Mouse (Mus musculus): ENCODE results near the gene BC061237.
"Not testable (repeated sequence)": the region's sequence is repeated elsewhere in the genome, so short reads cannot be mapped to it uniquely, and the experiment has no call there.

Gene BC061237

DNA sequence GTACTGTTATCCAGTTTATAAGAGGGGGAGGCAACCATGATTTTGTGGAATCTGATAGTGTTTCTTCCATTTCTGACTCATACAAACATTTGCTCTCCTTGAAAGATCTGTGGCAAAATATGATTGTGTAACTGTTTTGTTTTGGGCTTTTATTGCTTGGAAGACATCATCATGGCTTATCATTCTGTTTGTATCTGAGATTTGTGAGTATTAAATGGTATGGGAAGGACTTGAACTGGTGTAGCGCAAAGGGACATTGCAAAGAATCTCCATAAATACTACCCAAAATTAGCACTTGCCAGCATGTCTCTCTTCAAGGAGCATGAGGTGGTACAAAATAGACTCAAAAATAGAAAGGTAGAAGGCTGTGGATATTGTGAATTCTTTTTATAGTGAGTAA lies at the start of gene BC061237:
TSS of gene BC061237 (plus strand) at position 301 of the 400 bp plus-strand sequence.
- DNase-seq (ENCODE audit: low spot score), result not testable (repeated sequence)

GRCm38 (mm10) chr14:44517976-44518375 lies 25.7 kb downstream of the BC061237 start, which contains the start of gene Gm17093:
Gene Gm17093 (plus strand): TSS chr14:44518276.
- not testable (repeated sequence) for DNase-seq (ENCODE audit: low spot score)

- DNase-seq (ENCODE audit: low spot score), result not testable (repeated sequence)
These were observed 55.7 kb downstream of the BC061237 start for GRCm38 (mm10) chr14:44547961-44548360.

Data from urinary bladder, postnatal 25 days (tissue).